Mouse (Mus musculus) left cerebral cortex, adult 11 months (tissue): ENCODE data around the gene Axl.
A peak's percentile ranks its signal among the peaks of the same experiment; 100 is the strongest.

ENCODE experiments used
- DNase-seq: peaks from one replicate; pipeline ENCODE4 v3.0.0; 2022; ENCODE audit warnings: low spot score

The Axl gene

GRCm38 (mm10) chr7:25788220-25789128 is at the start of gene Axl:
Gene Axl (minus strand): TSS chr7:25788705.
- no peak for DNase-seq

GRCm38 (mm10) chr7:25835188-25835891 is 46.8 kb upstream of the Axl start:
- DNase-seq, result no peak

- no peak for DNase-seq
These were observed 43.3 kb upstream of the Axl start for GRCm38 (mm10) chr7:25831557-25832530.

GRCm38 (mm10) chr7:25830251-25830650 is 41.7 kb upstream of the Axl start:
- DNase-seq, result no peak

GRCm38 (mm10) chr7:25827199-25827598 is 38.7 kb upstream of the Axl start:
- no peak for DNase-seq

- no peak for DNase-seq
These were observed 37.5 kb upstream of the Axl start for GRCm38 (mm10) chr7:25826029-25826428.

GRCm38 (mm10) chr7:25825043-25825442 is 36.5 kb upstream of the Axl start:
- no peak for DNase-seq

- DNase-seq, result no peak
These were observed 27.9 kb upstream of the Axl start, which contains the start of gene Cyp2s1 for GRCm38 (mm10) chr7:25816241-25816919. Gene Cyp2s1 (minus strand): TSS chr7:25816913.

- no peak for DNase-seq
These were observed 27.1 kb upstream of the Axl start for GRCm38 (mm10) chr7:25815571-25815970.

- no peak for DNase-seq
These were observed 26.2 kb upstream of the Axl start for GRCm38 (mm10) chr7:25814711-25815110.

- no peak for DNase-seq
These were observed 23.7 kb upstream of the Axl start for GRCm38 (mm10) chr7:25812195-25812594.

- no peak for DNase-seq
These were observed 23.2 kb upstream of the Axl start for GRCm38 (mm10) chr7:25811716-25812115.

- peak; percentile 54 for DNase-seq
These were observed 17.3 kb upstream of the Axl start for GRCm38 (mm10) chr7:25805631-25806343.

- no peak for DNase-seq
These were observed 16.3 kb upstream of the Axl start for GRCm38 (mm10) chr7:25804792-25805191.

GRCm38 (mm10) chr7:25803460-25803859 is 15.0 kb upstream of the Axl start:
- DNase-seq, result no peak

- no peak for DNase-seq
These were observed 14.0 kb upstream of the Axl start for GRCm38 (mm10) chr7:25802241-25803125.

GRCm38 (mm10) chr7:25801031-25801430 is 12.5 kb upstream of the Axl start:
- no peak for DNase-seq

GRCm38 (mm10) chr7:25799369-25799768 is 10.9 kb upstream of the Axl start:
- no peak for DNase-seq

- no peak for DNase-seq
These were observed 10.0 kb upstream of the Axl start for GRCm38 (mm10) chr7:25798540-25798939.

- DNase-seq, result no peak
These were observed 6.3 kb upstream of the Axl start for GRCm38 (mm10) chr7:25794775-25795174.
